ENCODE assay signal across 9 mouse cellular contexts in genomic region chr7:140138021-140138310, GRCm38 (mm10). TPM values are rescaled to one million over a fixed set of nuclear protein-coding genes. Genes with fewer than 3 reads are reported as not detected.
A peak's percentile ranks its signal among the peaks of the same experiment; 100 is the strongest.
DNase-seq lines count a peak whose midpoint lies in the region; ATAC-seq and TF ChIP-seq lines count a peak whose summit lies in the region.
"Had no signal": no experiment of that assay in that cellular context is flagged by ENCODE, and none has a peak within 500 bp of the region (broad histone marks: within the 10 kb centered on the region; RNA-seq: fewer than 3 reads in every experiment).

No protein-coding gene starts in this region.

- peaks cover 2% of the 10 kb centered on the region for H3K4me1 ChIP-seq in heart, adult 2 months (ENCODE audit: control insufficient read depth, insufficient read depth, low read length)
- H3K4me1 ChIP-seq in thymus, adult 2 months (replicated peaks; ENCODE audit: control insufficient read depth, insufficient read depth, low read length): no peaks in the 10 kb centered on the region; the same call in 1 of the 2 replicates
- peaks cover 14% of the 10 kb centered on the region for H3K4me1 ChIP-seq in liver, embryonic 12.5 days

- intact Hi-C loops in heart, adult 2 months (cut with DNase I): loop anchor here (5.0 kb wide), 1 partner anchor 101 kb away; the partner anchor contains the start of genes Tubgcp2 and Zfp511

- peak overlapping the region; percentile 66 for H3K4me3 ChIP-seq in heart, adult 2 months
- peak overlapping the region; percentile 96 for H3K4me3 ChIP-seq in thymus, adult 2 months (ENCODE audit: control insufficient read depth, insufficient read depth, low read length)
- H3K4me3 ChIP-seq in liver, embryonic 12.5 days: peak overlapping the region; percentile 85

- no peaks in the 10 kb centered on the region for H3K36me3 ChIP-seq in heart, adult 2 months (ENCODE audit: control insufficient read depth, insufficient read depth, low read length)
- no peaks in the 10 kb centered on the region for H3K36me3 ChIP-seq in thymus, adult 2 months (ENCODE audit: control insufficient read depth, insufficient read depth, low read length)
- H3K36me3 ChIP-seq in liver, embryonic 12.5 days: no peaks in the 10 kb centered on the region

- H3K9ac ChIP-seq in heart, adult 2 months (ENCODE audit: low read depth, low read length): peak overlapping the region; percentile 84
- peak overlapping the region; percentile 83 for H3K9ac ChIP-seq in liver, embryonic 12.5 days

- TF ChIP-seq CTCF in heart, adult 2 months (IDR thresholded peaks at IDR 0.05): no peak
- no peak for TF ChIP-seq CTCF in thymus, adult 2 months (IDR thresholded peaks at IDR 0.05; ENCODE audit: borderline replicate concordance, control insufficient read depth, extremely low read depth, insufficient read depth, low read length, poor library complexity)

- under 1% methylated on average over 8 of the region's 8 CpGs for WGBS in heart, adult 2 months
- 0% methylated on average over 8 of the region's 8 CpGs for WGBS in thymus, adult 2 months
- 0% methylated on average over 8 of the region's 8 CpGs for WGBS in liver, embryonic 12.5 days (ENCODE audit: insufficient replicate concordance)

- DNase-seq in heart, adult 2 months: no peak
- no peak for DNase-seq in heart, adult 18-20 months
- DNase-seq in thymus, adult 2 months: no peak
- no peak for DNase-seq in thymus, postnatal 36 days
- no peak for DNase-seq in urinary bladder, postnatal 25 days (ENCODE audit: low spot score)

- no peaks in the 10 kb centered on the region for H3K79me2 ChIP-seq in heart, adult 2 months (replicated peaks; ENCODE audit: control insufficient read depth, insufficient read depth, low read length)

- no peaks in the 10 kb centered on the region for H3K9me3 ChIP-seq in liver, embryonic 12.5 days (replicated peaks)

- peak overlapping the region; percentile 90 for H3K4me2 ChIP-seq in liver, embryonic 12.5 days

- H3K27me3 ChIP-seq in heart, adult 2 months (ENCODE audit: control insufficient read depth, insufficient read depth, low read length): no peaks in the 10 kb centered on the region
- H3K27me3 ChIP-seq in thymus, adult 2 months (ENCODE audit: control insufficient read depth, insufficient read depth, low read length): no peaks in the 10 kb centered on the region
- H3K27me3 ChIP-seq in liver, embryonic 12.5 days (replicated peaks): no peaks in the 10 kb centered on the region

- TF ChIP-seq EP300 in heart, adult 2 months (IDR thresholded peaks at IDR 0.05; ENCODE audit: insufficient read depth, low read depth, low read length): no peak

- no peak for TF ChIP-seq POLR2A in heart, adult 2 months (IDR thresholded peaks at IDR 0.05; ENCODE audit: insufficient read depth, low read depth, low read length)
- TF ChIP-seq POLR2A in thymus, adult 2 months (IDR thresholded peaks at IDR 0.05; ENCODE audit: control insufficient read depth, extremely low read depth, insufficient read depth, low read length, poor library complexity): no peak

- ATAC-seq in liver, embryonic 12.5 days: no peak
- no peak for ATAC-seq in monocyte, adult 5-6 weeks (replicated peaks; ENCODE audit: insufficient number of reproducible peaks, low FRiP score, low TSS enrichment, poor library complexity, severe bottlenecking)
- no peak for ATAC-seq in granulocyte monocyte progenitor cell, adult 5-6 weeks (replicated peaks; ENCODE audit: poor library complexity, severe bottlenecking)

- peak overlapping the region; percentile 94 for H3K27ac ChIP-seq in heart, adult 2 months
- H3K27ac ChIP-seq in thymus, adult 2 months (ENCODE audit: control insufficient read depth, insufficient read depth, low read length): peak overlapping the region; percentile 69
- H3K27ac ChIP-seq in liver, embryonic 12.5 days: peak overlapping the region; percentile 80

RNA-seq across cellular contexts. Expression of gene Mtg1, which starts 0.6 kb away (rescaled TPM):
- total RNA-seq in heart, adult 2 months (2021): 10 to 100 TPM; 25.2 to 27.3 TPM
- polyA plus RNA-seq in heart, adult 2 months (2012; rRNA removed): 46.2 and 68.8 TPM in 2 replicates
- 10 to 100 TPM; 28.5 to 34.2 TPM for total RNA-seq in heart, adult 18-20 months (2021)
- 36.0 and 39.0 TPM in 2 replicates for polyA plus RNA-seq in thymus, adult 2 months (2012; rRNA removed)
- 25.4 and 25.6 TPM in 2 replicates for polyA plus RNA-seq in liver, embryonic 12.5 days (2016; fragmentation: Nextera tagmentation; extraction: Ambion mirVana)
- 3.7 to 7.6 TPM (median 4.4 TPM) in 3 replicates for total RNA-seq in monocyte, adult 5-6 weeks (2017)
- total RNA-seq in granulocyte monocyte progenitor cell, adult 5-6 weeks (2014; fragmentation: Nextera tagmentation): 11.4 and 21.0 TPM in 2 replicates
- 9.5 and 14.4 TPM in 2 replicates for total RNA-seq in granulocyte monocyte progenitor cell, adult 5-6 weeks (2017)

RNA-seq across cellular contexts. Expression of gene Sprn, which starts 16.7 kb away (rescaled TPM):
- under 1 TPM; 0.52 TPM for total RNA-seq in heart, adult 2 months (2021)
- polyA plus RNA-seq in heart, adult 2 months (2012; rRNA removed): 0.85 and 1.9 TPM in 2 replicates
- total RNA-seq in heart, adult 18-20 months (2021): under 1 TPM; 0.35 to 0.41 TPM
- polyA plus RNA-seq in thymus, adult 2 months (2012; rRNA removed): 0.18 and 0.31 TPM in 2 replicates
- polyA plus RNA-seq in liver, embryonic 12.5 days (2016; fragmentation: Nextera tagmentation; extraction: Ambion mirVana): 0.04 TPM in 1 of 2 replicates, not detected in the other
- not detected in 3 replicates for total RNA-seq in monocyte, adult 5-6 weeks (2017)
- not detected in 2 replicates for total RNA-seq in granulocyte monocyte progenitor cell, adult 5-6 weeks (2014; fragmentation: Nextera tagmentation)
- total RNA-seq in granulocyte monocyte progenitor cell, adult 5-6 weeks (2017): not detected in 2 replicates

RNA-seq across cellular contexts. Expression of gene Echs1, which starts 21.7 kb away (rescaled TPM):
- 100 to 1,000 TPM; 438 to 535 TPM for total RNA-seq in heart, adult 2 months (2021)
- polyA plus RNA-seq in heart, adult 2 months (2012; rRNA removed): 473 and 490 TPM in 2 replicates
- total RNA-seq in heart, adult 18-20 months (2021): 100 to 1,000 TPM; 512 to 515 TPM
- 60.9 and 65.6 TPM in 2 replicates for polyA plus RNA-seq in thymus, adult 2 months (2012; rRNA removed)
- polyA plus RNA-seq in liver, embryonic 12.5 days (2016; fragmentation: Nextera tagmentation; extraction: Ambion mirVana): 78.4 and 78.7 TPM in 2 replicates
- 37.8 to 42.3 TPM (median 41.5 TPM) in 3 replicates for total RNA-seq in monocyte, adult 5-6 weeks (2017)
- 97.4 and 109 TPM in 2 replicates for total RNA-seq in granulocyte monocyte progenitor cell, adult 5-6 weeks (2014; fragmentation: Nextera tagmentation)
- total RNA-seq in granulocyte monocyte progenitor cell, adult 5-6 weeks (2017): 107 and 150 TPM in 2 replicates

RNA-seq across cellular contexts. Expression of gene Paox, which starts 22.4 kb away (rescaled TPM):
- total RNA-seq in heart, adult 2 months (2021): 1 to 10 TPM; 3.0 to 3.4 TPM
- 5.2 TPM in 2 replicates for polyA plus RNA-seq in heart, adult 2 months (2012; rRNA removed)
- total RNA-seq in heart, adult 18-20 months (2021): 1 to 10 TPM; 3.6 to 5.5 TPM
- 15.3 and 18.0 TPM in 2 replicates for polyA plus RNA-seq in thymus, adult 2 months (2012; rRNA removed)
- polyA plus RNA-seq in liver, embryonic 12.5 days (2016; fragmentation: Nextera tagmentation; extraction: Ambion mirVana): 11.0 and 11.5 TPM in 2 replicates
- 0.87 to 1.5 TPM (median 1.2 TPM) in 3 replicates for total RNA-seq in monocyte, adult 5-6 weeks (2017)
- total RNA-seq in granulocyte monocyte progenitor cell, adult 5-6 weeks (2014; fragmentation: Nextera tagmentation): 37.9 and 44.7 TPM in 2 replicates
- 26.6 and 38.5 TPM in 2 replicates for total RNA-seq in granulocyte monocyte progenitor cell, adult 5-6 weeks (2017)

RNA-seq across cellular contexts. Expression of gene Olfr522, which starts 26.6 kb away (rescaled TPM):
- not detected for total RNA-seq in heart, adult 2 months (2021)
- not detected in 2 replicates for polyA plus RNA-seq in heart, adult 2 months (2012; rRNA removed)
- total RNA-seq in heart, adult 18-20 months (2021): not detected
- polyA plus RNA-seq in thymus, adult 2 months (2012; rRNA removed): not detected in 2 replicates
- not detected in 2 replicates for polyA plus RNA-seq in liver, embryonic 12.5 days (2016; fragmentation: Nextera tagmentation; extraction: Ambion mirVana)
- total RNA-seq in monocyte, adult 5-6 weeks (2017): not detected in 3 replicates
- not detected in 2 replicates for total RNA-seq in granulocyte monocyte progenitor cell, adult 5-6 weeks (2014; fragmentation: Nextera tagmentation)
- total RNA-seq in granulocyte monocyte progenitor cell, adult 5-6 weeks (2017): not detected in 2 replicates
- total RNA-seq: left cerebral cortex, postnatal 14 days had no signal
